In genomic region chr9:108003531-108003890, GRCm38 (mm10) we compare ENCODE assay signal across 8 mouse cellular contexts. TPM values are rescaled to one million over a fixed set of nuclear protein-coding genes. Genes with fewer than 3 reads are reported as not detected.
DNase-seq lines count a peak whose midpoint lies in the region; ATAC-seq and TF ChIP-seq lines count a peak whose summit lies in the region.

No protein-coding gene starts in this region.

- no peaks in the 10 kb centered on the region for H3K27me3 ChIP-seq in testis, adult 2 months (ENCODE audit: control insufficient read depth, insufficient read depth, low read length)
- no peaks in the 10 kb centered on the region for H3K27me3 ChIP-seq in liver, embryonic 15.5 days
- H3K27me3 ChIP-seq in stomach, embryonic 15.5 days (replicated peaks) = no peaks in the 10 kb centered on the region

- H3K4me3 ChIP-seq in testis, adult 2 months (ENCODE audit: control insufficient read depth, low read depth, low read length) = peak overlapping the region; percentile 97
- peak overlapping the region; percentile 100 for H3K4me3 ChIP-seq in liver, embryonic 15.5 days (replicated peaks)
- H3K4me3 ChIP-seq in stomach, embryonic 15.5 days (replicated peaks) = peak overlapping the region; percentile 100

- no peak for TF ChIP-seq POLR2A in testis, adult 2 months (IDR thresholded peaks at IDR 0.05; ENCODE audit: control insufficient read depth, low read depth, low read length)

- H3K9me3 ChIP-seq in liver, embryonic 15.5 days (replicated peaks) = no peaks in the 10 kb centered on the region
- no peaks in the 10 kb centered on the region for H3K9me3 ChIP-seq in stomach, embryonic 15.5 days

- peak; percentile 30 for DNase-seq in adrenal gland, postnatal 10 days
- DNase-seq in adrenal gland, postnatal 25 days = no peak
- DNase-seq in testis, postnatal 14 days (ENCODE audit: low spot score) = no peak
- peak; percentile 31 to 38 for DNase-seq in heart, postnatal 10 days
- DNase-seq in layer of hippocampus, postnatal 25 days (ENCODE audit: extremely low spot score in 1 of 2, low spot score in 1 of 2) = no peak

- intact Hi-C loops in heart, postnatal 10 days (cut with DNase I) = no loop called here

- peak overlapping the region; percentile 90 for H3K27ac ChIP-seq in testis, adult 2 months (ENCODE audit: control insufficient read depth, insufficient read depth, low read depth, low read length)
- H3K27ac ChIP-seq in liver, embryonic 15.5 days (replicated peaks) = peak overlapping the region; percentile 98
- peak overlapping the region; percentile 94; the same call in 1 of the 2 replicates for H3K27ac ChIP-seq in stomach, embryonic 15.5 days

- no peak for TF ChIP-seq CTCF in testis, adult 2 months (IDR thresholded peaks at IDR 0.05; ENCODE audit: control insufficient read depth, insufficient read depth, insufficient replicate concordance, low read depth, low read length)

- H3K4me1 ChIP-seq in testis, adult 2 months (ENCODE audit: control insufficient read depth, insufficient read depth, low read length) = peaks cover 5% of the 10 kb centered on the region
- H3K4me1 ChIP-seq in liver, embryonic 15.5 days (replicated peaks) = peaks cover 57% of the 10 kb centered on the region
- 0 out of 2 replicates have a peak, but pooled peaks cover 7% of the 10 kb centered on the region for H3K4me1 ChIP-seq in stomach, embryonic 15.5 days

- no peak for ATAC-seq in liver, embryonic 15.5 days (ENCODE audit: insufficient read depth)
- ATAC-seq in stomach, embryonic 15.5 days (ENCODE audit: insufficient read depth, low FRiP score, low read depth) = no peak

- H3K4me2 ChIP-seq in liver, embryonic 15.5 days = peak overlapping the region; percentile 78
- H3K4me2 ChIP-seq in stomach, embryonic 15.5 days = peak overlapping the region; percentile 61

- WGBS in liver, embryonic 15.5 days (ENCODE audit: insufficient replicate concordance) = 21% methylated on average over 8 of the region's 8 CpGs
- 12% methylated on average over 8 of the region's 8 CpGs for WGBS in stomach, embryonic 15.5 days

- H3K9ac ChIP-seq in liver, embryonic 15.5 days = peak overlapping the region; percentile 100
- H3K9ac ChIP-seq in stomach, embryonic 15.5 days = peak overlapping the region; percentile 96

- H3K36me3 ChIP-seq in testis, adult 2 months (ENCODE audit: control insufficient read depth, insufficient read depth, low read length) = no peaks in the 10 kb centered on the region; the same call in 1 of the 2 replicates
- H3K36me3 ChIP-seq in liver, embryonic 15.5 days (replicated peaks) = peaks cover 10% of the 10 kb centered on the region
- no peaks in the 10 kb centered on the region for H3K36me3 ChIP-seq in stomach, embryonic 15.5 days

RNA-seq across cellular contexts. Expression of gene Ip6k1, which starts 1.2 kb away (rescaled TPM):
- total RNA-seq in adrenal gland, postnatal 10 days (2021) = 10 to 100 TPM; 88.7 to 97.3 TPM
- 118 and 139 TPM in 2 replicates for total RNA-seq in adrenal gland, postnatal 25 days (2021)
- 247 and 280 TPM in 2 replicates for polyA plus RNA-seq in testis, adult 2 months (2012; rRNA removed)
- total RNA-seq in heart, postnatal 10 days (2021) = 10 to 100 TPM; 53.4 to 55.2 TPM
- 35.3 and 45.1 TPM in 2 replicates for polyA plus RNA-seq in liver, embryonic 15.5 days (2015; fragmentation: Nextera tagmentation; extraction: Ambion mirVana)
- polyA plus RNA-seq in stomach, embryonic 15.5 days (2015; fragmentation: Nextera tagmentation; extraction: Ambion mirVana) = 46.7 and 48.4 TPM in 2 replicates
- 100 to 1,000 TPM; 220 to 228 TPM for total RNA-seq in layer of hippocampus, postnatal 25 days (2021)

RNA-seq across cellular contexts. Expression of gene Gm20662, which starts 7.4 kb away (rescaled TPM):
- 1 to 10 TPM; 1.1 to 1.6 TPM for total RNA-seq in adrenal gland, postnatal 10 days (2021)
- 2.8 TPM in 1 of 2 replicates, not detected in the other for total RNA-seq in adrenal gland, postnatal 25 days (2021)
- polyA plus RNA-seq in testis, adult 2 months (2012; rRNA removed) = 282 and 285 TPM in 2 replicates
- 1 to 10 TPM in 1 of 2 experiments, not detected in 1; 1.3 TPM for total RNA-seq in heart, postnatal 10 days (2021)
- not detected in 2 replicates for polyA plus RNA-seq in liver, embryonic 15.5 days (2015; fragmentation: Nextera tagmentation; extraction: Ambion mirVana)
- 0.46 and 1.1 TPM in 2 replicates for polyA plus RNA-seq in stomach, embryonic 15.5 days (2015; fragmentation: Nextera tagmentation; extraction: Ambion mirVana)
- total RNA-seq in layer of hippocampus, postnatal 25 days (2021) = 1 to 10 TPM in 1 of 2 experiments, not detected in 1; 3.5 TPM

RNA-seq across cellular contexts. Expression of gene Cdhr4, which starts 11.2 kb away (rescaled TPM):
- total RNA-seq in adrenal gland, postnatal 10 days (2021) = 1 to 10 TPM; 1.7 to 2.6 TPM
- 1.8 and 3.1 TPM in 2 replicates for total RNA-seq in adrenal gland, postnatal 25 days (2021)
- polyA plus RNA-seq in testis, adult 2 months (2012; rRNA removed) = 387 and 461 TPM in 2 replicates
- 1 to 10 TPM; 2.0 TPM for total RNA-seq in heart, postnatal 10 days (2021)
- 1.1 and 1.5 TPM in 2 replicates for polyA plus RNA-seq in liver, embryonic 15.5 days (2015; fragmentation: Nextera tagmentation; extraction: Ambion mirVana)
- polyA plus RNA-seq in stomach, embryonic 15.5 days (2015; fragmentation: Nextera tagmentation; extraction: Ambion mirVana) = 10.9 and 13.7 TPM in 2 replicates
- 1 to 10 TPM; 3.3 to 5.3 TPM for total RNA-seq in layer of hippocampus, postnatal 25 days (2021)

RNA-seq across cellular contexts. Expression of gene Inka1, which starts 17.8 kb away (rescaled TPM):
- total RNA-seq in adrenal gland, postnatal 10 days (2021) = 10 to 100 TPM; 18.6 to 18.7 TPM
- total RNA-seq in adrenal gland, postnatal 25 days (2021) = 5.7 and 6.4 TPM in 2 replicates
- polyA plus RNA-seq in testis, adult 2 months (2012; rRNA removed) = 0.57 and 1.2 TPM in 2 replicates
- 10 to 100 TPM; 23.3 to 28.0 TPM for total RNA-seq in heart, postnatal 10 days (2021)
- 50.5 and 50.8 TPM in 2 replicates for polyA plus RNA-seq in liver, embryonic 15.5 days (2015; fragmentation: Nextera tagmentation; extraction: Ambion mirVana)
- polyA plus RNA-seq in stomach, embryonic 15.5 days (2015; fragmentation: Nextera tagmentation; extraction: Ambion mirVana) = 47.6 and 54.7 TPM in 2 replicates
- 10 to 100 TPM; 12.0 to 13.6 TPM for total RNA-seq in layer of hippocampus, postnatal 25 days (2021)

RNA-seq across cellular contexts. Expression of gene Gm20661, which starts 20.7 kb away (rescaled TPM):
- under 1 TPM; 0.48 to 0.85 TPM for total RNA-seq in adrenal gland, postnatal 10 days (2021)
- total RNA-seq in adrenal gland, postnatal 25 days (2021) = 0.46 TPM in 1 of 2 replicates, not detected in the other
- not detected in 2 replicates for polyA plus RNA-seq in testis, adult 2 months (2012; rRNA removed)
- total RNA-seq in heart, postnatal 10 days (2021) = under 1 TPM; 0.36 to 0.50 TPM
- 0.54 and 0.66 TPM in 2 replicates for polyA plus RNA-seq in liver, embryonic 15.5 days (2015; fragmentation: Nextera tagmentation; extraction: Ambion mirVana)
- polyA plus RNA-seq in stomach, embryonic 15.5 days (2015; fragmentation: Nextera tagmentation; extraction: Ambion mirVana) = 6.1 and 6.9 TPM in 2 replicates
- 1 to 10 TPM; 1.0 to 1.4 TPM for total RNA-seq in layer of hippocampus, postnatal 25 days (2021)

Comparison
In these comparisons a context has a peak if more than half of its experiments do, and no peak if none do; other contexts are left out.
1. DNase-seq: peak in adrenal gland, postnatal 10 days (single experiment) and heart, postnatal 10 days (2 of 2); none in adrenal gland, postnatal 25 days (single experiment), testis, postnatal 14 days (single experiment) and layer of hippocampus, postnatal 25 days (0 of 2).
2. Peak in every context shown above with its lines, with median percentiles within 50 percentile points of each other: H3K27ac ChIP-seq and H3K4me3 ChIP-seq.